Mouse (Mus musculus) lung, adult 2 months (tissue): ENCODE measurements around the gene Il22.

Experiments used
- CTCF ChIP-seq: fragments of 200-500 bp; IDR thresholded peaks from 2 replicates; pipeline ENCODE4 v1.5.1; 2011; ENCODE audit warnings: mild to moderate bottlenecking, low read length, control low read depth; ENCODE audit not compliant: insufficient read depth
- POLR2A ChIP-seq: fragments of 200-500 bp; IDR thresholded peaks from 2 replicates; pipeline ENCODE4 v1.6.1; 2011; ENCODE audit warnings: low read depth, mild to moderate bottlenecking, control low read depth, low read length, borderline replicate concordance; ENCODE audit errors: extremely low read depth

GRCm38 (mm10) chr10:118172876-118173275 is 31.9 kb upstream of the Il22 start:
- TF ChIP-seq POLR2A (no peak), CTCF (no peak)
